Mouse (Mus musculus): ENCODE results near the gene Nln.

The Nln gene

DNA sequence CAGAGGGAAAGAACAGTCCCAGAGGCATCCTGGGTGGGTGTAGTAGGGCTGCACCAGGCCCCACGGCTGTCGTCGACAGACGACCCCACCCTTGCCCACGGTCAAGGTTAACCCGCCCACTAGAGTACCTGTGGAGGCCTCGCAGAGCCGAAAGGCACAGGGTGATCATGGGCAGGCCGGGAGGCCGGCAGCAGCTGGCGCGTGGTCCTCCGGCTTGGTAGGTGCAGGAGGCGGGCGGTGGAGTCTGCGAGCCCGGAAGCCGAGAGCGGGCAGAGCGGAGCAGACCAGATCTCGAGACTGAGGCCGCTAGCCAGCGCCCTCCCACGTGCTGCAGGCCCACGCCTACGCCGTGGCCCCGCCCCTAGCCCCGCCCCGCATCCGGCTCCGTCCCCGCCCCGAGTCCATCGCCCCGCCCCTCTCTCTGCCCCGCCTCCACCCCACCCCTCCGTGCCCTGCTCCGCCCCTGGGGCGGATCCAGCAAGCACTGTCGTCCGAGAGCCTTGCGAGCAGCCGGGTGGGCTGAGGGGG is at the start of gene Nln, which contains the start of gene Sgtb:
Gene Nln (minus strand): TSS at position 327 of the 528 bp plus-strand sequence.
Gene Sgtb (plus strand): TSS at position 454 of the 528 bp plus-strand sequence.
- DNase-seq = peak; percentile 91

DNA sequence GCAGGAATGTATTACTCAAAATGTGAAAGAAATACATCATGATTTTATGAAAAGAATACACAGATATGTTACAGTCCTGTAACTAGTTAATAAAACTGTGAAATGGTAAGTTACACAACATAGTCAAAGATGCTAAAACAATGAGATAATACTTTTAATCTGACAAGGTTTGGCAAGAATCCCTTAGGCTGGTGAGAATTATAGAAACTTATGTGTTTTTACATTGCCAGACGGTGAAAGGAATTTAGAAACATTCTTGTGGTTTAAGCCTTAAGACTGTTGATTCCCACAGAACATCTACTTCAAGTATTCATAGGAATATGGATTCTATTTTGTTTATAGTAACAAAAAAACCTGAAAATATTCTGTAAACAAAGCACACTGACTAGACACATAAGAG is 46.3 kb upstream of the Nln start:
- no peak for DNase-seq

DNA sequence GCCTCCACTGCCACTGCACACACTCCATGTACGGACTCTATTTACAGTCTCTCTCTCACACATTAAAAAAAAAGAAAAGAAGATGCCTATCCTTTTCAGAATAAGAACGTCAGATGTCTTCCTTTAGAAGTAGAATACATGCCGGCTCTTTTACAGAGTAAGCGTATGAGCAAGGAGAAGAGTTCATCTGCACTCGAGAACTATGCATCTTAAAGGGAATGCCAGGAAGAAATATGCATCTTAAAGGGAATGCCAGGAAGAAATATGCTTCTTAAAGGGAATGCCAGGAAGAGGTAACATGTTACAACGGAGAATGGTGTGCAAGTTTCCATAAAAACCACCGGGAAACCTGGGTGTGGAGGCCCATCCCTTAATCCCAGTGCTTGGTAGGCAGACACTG is 45.7 kb upstream of the Nln start:
- no peak for DNase-seq

DNA sequence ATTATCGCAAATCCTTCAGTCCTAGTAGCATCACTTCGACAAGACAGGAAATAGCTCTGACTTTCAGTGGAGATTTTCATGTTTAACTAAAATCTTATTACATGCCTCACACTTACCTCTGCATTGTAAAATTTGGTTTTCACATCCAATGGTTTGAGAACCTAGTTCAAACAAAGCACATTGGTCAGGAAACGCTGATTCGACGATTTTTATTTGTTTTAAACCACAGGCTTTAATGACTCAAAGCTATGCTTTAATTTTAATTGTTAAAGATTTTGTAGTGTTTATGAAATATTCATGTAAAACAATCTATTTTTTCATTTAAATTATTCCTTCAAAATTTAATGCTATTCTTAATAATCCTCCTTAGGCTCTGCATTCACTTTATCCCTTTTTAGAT is 44.8 kb upstream of the Nln start:
- DNase-seq = no peak

DNA sequence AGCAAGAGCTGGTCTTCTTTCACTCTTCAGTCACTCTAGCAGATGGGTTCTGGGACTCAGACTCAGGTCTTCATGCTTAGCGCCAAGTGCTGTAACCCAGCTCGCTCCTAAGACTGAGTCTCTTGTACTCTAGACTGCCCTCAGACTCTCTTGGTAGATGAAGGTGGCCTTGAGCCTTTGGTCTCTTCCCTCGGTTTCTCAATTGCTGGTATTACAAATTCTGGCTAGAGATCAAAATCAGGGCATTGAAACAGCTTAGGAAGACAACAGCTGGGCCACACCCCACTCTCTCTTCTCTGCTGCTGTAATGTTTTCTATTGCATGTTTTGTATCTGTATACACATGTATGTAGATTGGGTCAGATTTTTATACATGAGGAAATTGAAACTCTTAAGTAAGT is 36.2 kb upstream of the Nln start:
- peak; percentile 12 for DNase-seq

DNA sequence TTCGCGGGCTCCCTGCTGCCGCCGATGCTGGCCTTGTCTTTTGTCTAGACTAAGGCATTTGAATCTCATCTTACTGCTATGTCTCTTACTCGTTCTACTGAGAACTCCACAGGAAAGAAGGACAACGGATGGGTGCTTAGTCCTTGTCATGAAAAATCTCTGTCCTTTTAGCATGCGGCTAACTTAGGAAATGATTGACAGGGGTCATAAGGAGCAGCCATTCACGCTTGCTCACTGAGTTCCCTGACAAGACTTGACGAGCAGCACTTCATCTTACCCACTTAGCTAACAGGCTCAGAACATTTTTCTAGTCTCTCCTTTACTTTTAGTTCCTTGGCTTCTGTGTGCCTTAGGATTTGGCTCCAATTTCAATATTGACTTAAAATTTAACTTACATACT is 35.5 kb upstream of the Nln start:
- peak; percentile 62 for DNase-seq

DNA sequence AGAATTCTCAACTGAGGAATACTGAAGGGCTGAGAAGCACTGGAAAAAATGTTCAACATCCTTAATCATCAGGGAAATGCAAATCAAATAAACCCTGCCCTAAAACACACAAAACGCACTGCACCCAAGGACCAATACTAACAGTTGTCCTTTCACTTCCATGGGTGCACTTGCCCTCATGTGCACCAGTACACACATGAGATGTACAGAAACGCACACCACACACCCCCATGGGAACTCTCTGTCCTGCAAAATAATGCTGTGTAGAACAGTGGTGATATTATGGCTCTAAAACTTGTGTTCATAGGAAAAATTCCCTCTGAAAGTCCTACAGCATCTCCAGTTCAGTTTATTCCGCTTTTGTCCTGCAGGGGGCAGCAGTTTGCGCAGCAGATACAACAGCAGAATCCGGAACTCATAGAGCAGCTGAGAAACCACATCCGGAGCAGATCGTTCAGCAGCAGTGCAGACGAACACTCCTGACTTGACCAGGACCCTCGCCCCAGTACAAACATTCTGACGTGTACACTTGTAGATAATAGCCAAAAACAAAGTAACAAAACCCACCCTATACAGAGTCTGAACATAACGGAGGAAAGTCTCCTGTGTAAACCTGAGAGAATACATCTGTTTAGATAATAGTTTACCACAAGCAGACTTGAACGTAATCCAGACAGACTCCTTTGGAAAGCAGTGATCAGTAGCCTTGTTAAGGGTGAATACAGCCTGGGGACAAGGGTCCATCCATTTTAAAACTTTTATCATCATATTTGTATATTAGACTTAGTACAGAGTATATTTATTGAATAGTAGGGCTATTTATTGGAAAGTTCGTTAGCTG is 30.2 kb upstream of the Nln start:
- peak; percentile 87 for DNase-seq

DNA sequence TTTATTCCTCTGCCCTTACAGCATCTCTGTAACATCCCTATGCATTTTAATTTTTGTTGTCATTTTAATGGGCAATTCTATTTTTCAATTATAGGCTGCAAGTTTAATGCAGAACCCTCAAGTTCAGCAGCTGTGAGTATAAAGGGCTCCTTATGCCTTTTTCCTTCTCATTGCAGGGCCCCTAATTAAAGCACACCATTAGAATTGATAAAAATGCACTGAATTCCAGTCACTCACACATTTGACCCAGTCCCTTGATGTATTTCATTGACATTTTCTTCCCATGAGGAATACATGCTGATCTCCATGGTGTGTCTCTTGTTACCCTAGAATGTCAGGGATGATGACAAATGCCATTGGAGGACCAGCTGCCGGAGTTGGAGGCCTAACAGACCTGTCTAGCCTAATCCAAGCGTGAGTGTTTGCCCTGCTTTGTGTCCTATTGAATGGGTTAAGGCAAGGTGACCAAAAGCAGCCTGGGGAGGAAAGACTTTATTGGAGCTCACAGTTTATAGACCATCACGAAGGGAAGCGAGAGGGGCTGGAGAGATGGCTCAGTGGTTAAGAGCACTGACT is 25.2 kb upstream of the Nln start:
- no peak for DNase-seq

DNA sequence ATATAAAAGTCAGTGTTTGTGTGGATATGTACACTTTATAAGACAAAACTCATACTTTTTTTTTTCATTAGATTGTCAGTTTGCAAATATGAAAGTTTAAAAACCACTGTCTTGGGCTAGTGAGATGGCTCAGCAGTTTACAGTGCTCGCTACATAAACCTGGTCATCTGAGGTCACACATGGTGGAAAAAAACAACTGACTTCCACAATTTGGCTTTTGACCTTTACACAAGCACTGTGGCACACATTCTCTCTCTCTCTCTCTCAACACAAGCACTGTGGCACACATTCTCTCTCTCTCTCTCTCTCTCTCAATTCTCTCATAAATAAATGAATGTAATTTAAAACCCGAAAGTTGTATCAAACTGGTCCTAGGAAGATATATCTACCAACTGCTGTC is 23.1 kb upstream of the Nln start:
- no peak for DNase-seq

DNA sequence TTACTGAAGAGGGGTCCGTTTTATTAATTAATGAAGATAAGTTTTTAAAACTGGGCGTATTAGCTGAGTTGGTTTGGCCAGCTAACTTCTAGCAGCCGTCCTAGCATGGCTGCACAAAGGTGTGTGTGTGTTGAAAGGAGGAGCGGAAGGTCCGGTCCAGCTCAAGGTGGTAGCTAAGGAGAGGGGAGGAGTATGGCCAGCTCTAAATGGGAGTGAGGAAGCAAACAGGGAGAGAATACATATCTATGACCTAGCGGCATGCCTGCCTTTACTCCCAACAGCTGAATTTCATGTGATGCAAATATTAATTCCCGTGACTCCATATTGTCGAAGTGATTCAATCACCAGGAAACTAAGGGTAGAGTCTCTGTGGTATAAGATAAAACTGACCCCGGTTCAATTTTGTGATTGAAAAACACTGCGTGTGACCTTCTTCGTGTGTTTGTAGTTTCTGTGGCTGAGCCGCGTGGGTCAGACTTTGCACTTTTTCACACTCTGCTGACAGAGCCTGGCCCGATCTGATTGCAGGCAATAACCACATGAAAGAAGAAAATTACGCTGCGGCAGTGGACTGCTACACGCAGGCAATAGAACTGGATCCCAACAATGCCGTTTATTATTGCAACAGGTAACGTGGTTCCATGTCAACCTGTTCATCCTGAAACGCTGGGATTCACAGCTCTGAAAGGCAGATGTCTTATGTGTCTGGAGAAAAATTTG is 14.4 kb upstream of the Nln start:
- peak; percentile 42 for DNase-seq

DNA sequence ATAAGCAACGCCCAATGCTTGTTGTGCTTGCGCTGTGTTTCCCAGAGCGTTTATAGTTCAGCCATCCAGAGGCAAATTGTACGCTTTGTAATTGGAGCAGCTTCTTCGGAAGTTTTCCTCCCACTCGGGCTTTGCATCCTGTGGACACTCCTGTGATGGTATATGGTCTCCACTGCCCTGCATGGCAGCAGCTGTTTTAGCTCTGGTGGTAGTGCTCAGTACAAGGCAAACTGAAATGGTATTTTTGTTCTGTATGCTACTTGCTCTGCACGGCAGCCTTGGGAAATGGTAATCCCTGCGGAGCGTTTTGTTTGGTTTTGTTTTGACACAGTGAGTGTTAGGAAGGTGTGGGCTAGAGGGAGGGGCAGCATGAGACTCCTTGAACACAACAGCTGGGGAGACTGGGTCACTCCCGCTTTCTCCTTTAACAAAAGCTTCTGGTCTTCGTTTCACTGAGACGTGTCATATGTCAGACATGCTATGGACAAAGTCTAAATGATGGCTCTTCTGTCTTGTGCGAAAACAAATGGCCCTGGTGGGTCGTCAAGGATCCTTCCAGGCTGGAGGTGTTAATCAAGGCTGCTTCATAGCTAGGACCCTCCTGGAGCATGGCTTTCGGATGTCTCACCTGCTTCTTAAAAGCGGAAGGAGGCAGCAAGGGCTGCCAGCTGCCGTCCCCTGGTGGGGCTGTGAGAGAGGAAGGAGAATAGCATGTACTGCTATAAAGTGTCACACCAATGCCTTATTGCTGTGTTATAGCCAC is 12.8 kb upstream of the Nln start:
- DNase-seq = no peak

DNA sequence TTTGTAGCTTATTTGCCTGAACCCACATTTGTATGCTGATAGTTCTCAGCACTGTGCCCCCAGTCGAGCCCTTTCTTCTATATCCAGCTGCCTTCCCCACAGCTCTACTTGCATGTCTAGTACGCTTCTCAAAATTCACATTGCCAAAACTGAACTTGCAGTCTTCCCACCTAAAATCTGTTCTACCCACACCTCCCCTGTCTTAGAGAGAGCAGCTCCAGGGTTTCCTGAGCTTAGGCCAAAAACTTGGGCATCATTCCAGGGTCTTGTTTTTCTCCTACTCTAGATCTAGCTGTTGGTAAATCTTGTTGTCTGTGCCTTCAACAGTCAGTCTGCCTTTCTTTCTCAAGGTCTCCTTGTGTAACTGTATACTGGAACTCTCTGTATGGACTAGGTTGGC is 5.4 kb upstream of the Nln start:
- DNase-seq = no peak

DNA sequence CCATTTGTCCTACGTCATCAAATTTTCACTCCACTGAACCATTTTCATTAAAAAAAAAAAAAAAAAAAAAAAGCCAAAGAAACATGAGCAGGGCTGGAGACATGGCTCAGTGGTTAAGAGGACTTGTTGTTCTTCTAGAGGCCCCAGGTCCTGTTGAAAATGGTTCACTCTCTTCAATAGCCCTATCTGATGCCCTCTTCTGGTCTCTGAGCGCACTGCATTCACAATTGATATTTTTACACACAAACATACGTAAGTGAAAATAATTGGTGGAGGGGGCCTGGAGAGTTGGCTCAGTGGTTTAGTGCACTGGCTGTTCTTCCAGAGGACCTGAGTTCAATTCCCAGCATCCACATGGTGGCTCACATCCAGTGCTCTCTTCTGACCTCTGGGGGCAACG is 4.4 kb upstream of the Nln start:
- peak; percentile 22 for DNase-seq

DNA sequence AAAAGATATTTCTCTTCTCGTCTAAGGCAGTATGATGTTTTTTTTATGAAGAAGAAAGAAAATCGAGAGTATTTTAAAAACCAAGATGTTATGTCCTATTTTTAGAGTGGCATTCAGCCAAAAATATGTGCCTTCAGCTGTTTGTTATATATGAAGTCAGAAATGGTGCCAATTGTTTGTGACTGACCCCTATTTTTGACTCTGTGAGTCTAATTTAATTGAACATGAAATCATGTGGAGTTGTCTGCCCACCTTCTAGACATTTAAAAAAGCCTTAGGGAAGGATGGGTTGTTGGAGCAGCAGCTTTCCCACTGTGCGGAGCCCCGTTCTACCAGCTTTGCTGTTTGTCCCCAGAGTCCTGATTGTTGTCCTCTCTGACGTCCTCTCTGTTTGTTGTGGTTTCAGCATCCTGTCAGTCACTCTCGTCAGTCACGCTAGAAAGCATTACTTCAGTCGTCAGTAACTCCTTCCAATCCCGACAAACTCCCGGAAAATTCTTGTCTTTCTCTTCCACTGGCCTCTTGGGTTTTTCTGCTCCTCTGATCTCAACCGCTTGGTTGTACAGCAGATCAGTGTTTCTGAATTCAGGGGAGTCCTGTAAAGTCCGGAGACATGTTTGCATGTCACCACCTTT is 3.0 kb upstream of the Nln start:
- no peak for DNase-seq

DNA sequence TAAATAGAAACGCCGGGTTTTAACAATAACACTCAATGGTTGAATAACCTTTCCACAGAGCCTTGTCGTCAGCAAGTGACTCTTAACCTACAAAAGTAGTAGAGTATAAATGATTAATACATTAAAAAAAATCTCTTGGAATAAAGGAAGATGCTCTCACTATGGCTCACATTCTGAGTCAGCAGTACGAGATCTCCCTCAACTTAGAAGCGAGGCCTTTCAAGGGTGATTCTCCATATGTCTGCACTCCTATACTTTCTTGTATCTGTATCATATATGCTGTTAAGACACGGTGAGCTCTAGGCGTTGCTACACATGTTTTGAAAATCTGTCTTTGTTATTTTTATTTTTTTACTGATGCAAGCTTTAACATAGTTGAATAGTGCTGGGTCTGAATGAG is 1.1 kb upstream of the Nln start:
- DNase-seq = no peak

DNA sequence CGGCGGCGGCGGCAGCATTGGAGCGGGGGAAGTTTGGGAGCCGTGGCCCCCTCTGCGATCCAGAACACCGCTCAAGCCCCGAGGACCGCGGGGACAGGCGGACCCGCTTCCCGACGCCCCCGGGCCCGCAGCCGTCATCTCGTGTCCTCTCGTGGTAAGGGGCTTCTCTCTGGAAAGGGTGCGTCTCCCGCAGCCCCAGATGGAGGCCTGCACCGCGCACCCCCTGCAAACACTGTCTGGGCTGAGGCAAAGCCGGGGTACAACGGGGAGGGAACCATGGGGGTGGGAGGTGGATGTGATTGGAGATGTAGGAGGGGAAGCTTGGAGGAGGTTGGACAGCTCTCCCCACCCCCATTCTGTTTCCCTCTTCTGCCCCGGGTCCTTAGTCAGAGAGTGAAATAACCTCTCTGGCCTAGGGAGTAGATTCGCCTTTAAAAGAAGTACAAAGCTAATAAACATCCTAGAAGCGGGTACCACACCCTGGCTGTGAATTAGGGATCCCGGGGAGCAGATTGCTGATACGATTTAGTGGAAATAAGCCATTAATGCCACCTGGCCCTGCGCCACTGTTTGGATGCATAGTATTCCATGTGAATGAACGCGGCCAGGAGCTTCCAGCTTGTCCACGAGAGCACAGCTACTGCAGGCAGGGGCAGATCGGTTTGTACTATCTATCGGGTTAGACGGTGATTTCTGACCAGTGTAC is 555 bp upstream of the Nln start:
- peak; percentile 57 for DNase-seq

DNA sequence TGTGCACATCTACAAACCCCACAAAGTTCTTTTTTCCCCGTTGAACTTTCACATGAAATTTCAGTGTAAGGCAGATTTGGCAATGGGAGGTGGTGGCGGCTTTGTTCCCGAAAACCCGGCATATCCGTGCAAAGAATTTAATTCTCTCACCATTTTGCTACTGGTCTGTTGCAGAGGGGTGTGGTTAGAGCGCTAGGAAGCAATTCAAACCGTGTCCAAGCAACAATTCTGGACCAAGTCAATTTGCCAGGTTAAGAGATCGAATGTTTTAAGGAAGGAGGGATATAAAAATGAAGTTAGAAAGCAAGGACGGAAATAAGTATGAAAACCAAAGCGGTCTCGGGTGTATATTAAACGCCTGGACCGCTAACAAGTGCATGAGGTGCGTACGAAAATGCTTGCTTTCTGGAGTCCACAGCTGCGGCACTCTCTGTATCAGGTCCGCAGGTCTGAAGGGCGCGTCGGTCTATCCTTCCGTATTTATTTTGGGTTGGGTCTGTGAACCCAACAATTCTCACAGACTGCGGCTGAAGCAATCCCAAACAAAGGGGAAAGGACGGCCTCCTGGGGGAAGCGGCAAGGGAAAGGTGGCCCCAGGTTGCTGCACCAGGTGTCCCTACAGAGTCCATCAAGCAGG is 645 bp downstream of the Nln start:
- no peak for DNase-seq

DNA sequence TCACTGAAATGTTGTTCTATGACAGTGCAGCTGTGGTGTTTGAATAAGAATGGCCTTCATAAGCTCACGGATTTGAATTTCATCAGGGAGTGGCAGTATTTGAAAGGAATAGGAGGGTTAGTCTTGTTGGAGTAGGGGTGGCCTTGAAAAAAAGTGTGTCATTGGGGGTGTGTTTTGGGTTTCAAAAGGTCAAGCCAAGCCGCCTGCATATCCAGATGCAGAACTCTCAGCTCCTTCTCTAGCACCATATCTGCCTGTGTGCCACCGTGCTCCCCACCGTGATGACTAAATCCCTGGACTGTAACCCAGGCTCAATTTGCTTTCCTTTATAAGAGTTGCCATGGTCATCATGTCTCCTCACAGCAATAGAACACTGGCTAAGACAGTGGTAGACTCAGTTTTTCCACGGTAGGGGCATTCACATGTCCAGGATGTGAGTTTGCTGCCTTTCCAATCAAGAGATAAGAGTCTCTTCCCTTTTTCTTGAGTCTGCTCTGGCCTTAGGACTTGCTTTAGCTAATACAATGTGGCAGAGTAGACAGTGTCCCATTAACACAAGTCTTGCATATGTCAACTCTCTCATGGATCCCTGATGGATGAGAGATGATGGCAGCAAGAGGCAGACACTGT is 7.7 kb downstream of the Nln start:
- DNase-seq = no peak

DNA sequence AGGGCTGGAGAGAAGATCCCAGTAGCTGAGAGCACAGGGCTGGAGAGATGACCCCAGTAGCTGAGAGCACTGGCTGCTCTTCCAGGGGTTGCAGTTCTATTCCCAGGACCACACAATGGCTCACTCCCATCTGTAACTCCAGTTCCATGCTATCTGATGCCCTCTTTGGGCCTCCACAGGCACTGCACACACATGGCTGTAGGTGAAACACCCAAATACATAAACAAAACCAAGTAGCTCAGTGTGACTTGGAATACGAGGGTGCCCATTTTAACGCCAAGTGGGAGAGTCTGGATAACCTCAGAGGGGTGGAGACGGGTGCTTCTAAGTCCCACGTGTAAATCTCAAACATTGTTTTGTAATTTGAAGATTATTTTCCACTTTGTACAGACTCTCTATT is 9.0 kb downstream of the Nln start:
- no peak for DNase-seq

DNA sequence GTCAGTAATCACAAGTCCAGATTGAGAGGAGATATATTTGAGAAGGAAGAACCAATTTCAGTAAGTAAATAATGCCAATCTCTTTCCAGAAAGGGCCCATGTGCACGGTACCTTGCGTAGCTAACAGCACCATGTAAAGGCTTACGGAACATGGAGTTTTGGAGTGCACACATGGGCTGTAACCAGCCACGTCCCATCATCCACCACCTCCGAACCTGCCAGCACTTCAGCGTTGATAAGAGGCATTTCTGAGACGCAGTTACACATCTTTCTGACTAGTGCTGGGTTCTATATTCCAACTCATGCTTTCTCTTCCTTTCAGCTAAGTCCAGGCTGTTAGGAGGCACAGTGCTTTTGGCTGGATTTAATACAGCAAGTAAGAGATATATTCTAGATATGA is 12.2 kb downstream of the Nln start:
- no peak for DNase-seq

DNA sequence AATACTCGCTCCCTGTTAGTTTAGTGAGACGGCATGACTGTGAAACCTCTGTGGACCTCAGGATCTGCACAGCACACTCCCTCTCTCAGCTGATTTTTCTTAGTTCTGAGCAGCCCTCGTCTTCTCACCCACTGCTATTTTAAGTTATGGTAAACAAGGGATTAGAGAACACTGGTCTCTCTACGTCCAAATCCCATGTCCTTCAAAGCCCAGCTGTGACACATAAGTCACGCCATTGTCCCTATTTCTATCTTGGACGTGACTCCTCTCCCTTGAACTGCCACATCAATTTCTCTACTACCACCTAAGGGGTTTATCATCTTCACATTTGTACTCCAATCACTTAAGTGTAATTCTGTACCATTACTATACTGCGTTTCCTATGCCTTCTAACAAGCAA is 13.5 kb downstream of the Nln start:
- no peak for DNase-seq

All from kidney, adult 9 months (tissue).